Mouse (Mus musculus) G1E-ER4 (cell line): ENCODE measurements around the gene Smim9. TPM values are rescaled to one million over a fixed set of nuclear protein-coding genes. Genes with fewer than 3 reads are reported as not detected.

Experiments
- GATA1 ChIP-seq: IDR thresholded peaks from one replicate; pipeline ENCODE4 v1.8.0; 2012; ENCODE audit warnings: low read length, inconsistent platforms
- polyA plus RNA-seq: library from polyadenylated mRNA; stranded (reverse); fragments of >175 nt; gene quantifications from 2 replicates; pipeline ENCODE4 v1.2.3, GENCODE M21; 2012

The Smim9 gene
- polyA plus RNA-seq, 1 experiment = not detected

DNA sequence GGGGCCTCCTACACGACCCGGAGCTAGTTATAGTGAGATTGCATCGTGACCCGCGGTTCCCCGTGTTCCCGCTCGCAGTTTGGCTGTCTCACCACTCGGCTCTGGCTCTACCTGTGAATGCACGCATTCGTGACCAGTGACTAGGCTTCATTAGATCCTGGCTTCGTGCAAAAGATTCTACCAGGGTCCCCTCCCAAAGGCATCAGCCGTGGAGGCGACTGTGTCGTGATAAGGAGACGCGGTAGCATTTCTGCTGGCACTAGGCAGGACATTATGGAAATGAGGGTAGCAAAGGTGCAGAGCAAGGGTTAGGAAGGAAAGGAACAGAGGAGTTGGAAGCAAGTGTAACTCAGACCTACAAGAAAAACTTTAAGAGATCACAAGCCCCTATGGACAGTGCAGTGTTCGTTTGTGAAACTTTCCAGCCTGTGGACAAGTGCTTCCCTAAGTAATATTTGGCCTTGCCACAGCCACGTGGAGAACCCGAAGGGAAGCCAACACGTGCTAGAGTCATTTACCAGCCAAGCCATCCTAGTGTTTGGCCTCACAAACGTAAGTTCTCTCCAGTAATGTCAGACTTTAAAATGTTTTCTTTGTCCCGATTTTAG, 67.3 kb downstream of the Smim9 start:
- TF ChIP-seq GATA1 = no peak

Other genes starting within 250 kb of the Smim9 start
- gene Gab3, start 78.3 kb downstream of the Smim9 start, polyA plus RNA-seq = 0.19 and 0.37 TPM in 2 replicates
- gene Dkc1, start 67.9 kb downstream of the Smim9 start, polyA plus RNA-seq = 8.1 and 11.1 TPM in 2 replicates
- gene Mpp1, start 32.8 kb downstream of the Smim9 start, polyA plus RNA-seq = 5.2 and 7.0 TPM in 2 replicates
- gene Fundc2, start 218.6 kb upstream of the Smim9 start, polyA plus RNA-seq = 1.2 and 2.7 TPM in 2 replicates
- 0.01 and 0.03 TPM in 2 replicates for gene F8, start 218.8 kb upstream of the Smim9 start, polyA plus RNA-seq